Mouse (Mus musculus) megakaryocyte, embryonic 14.5 days (primary cell): Measurements from ENCODE around the gene Prpf40b.

Experiments used
- FLI1 ChIP-seq: IDR thresholded peaks from 2 replicates; pipeline ENCODE4 v1.6.1; 2012; ENCODE audit warnings: low read length, inconsistent platforms, mixed read lengths
- GATA1 ChIP-seq: IDR thresholded peaks from 3 replicates; pipeline ENCODE4 v1.6.1; 2012; ENCODE audit warnings: mixed read lengths, low read length, inconsistent platforms, borderline replicate concordance

- TF ChIP-seq GATA1 (no peak), FLI1 (no peak)
Observed at GRCm38 (mm10) chr15:99343414-99344147, 48.7 kb downstream of the Prpf40b start.
